Mouse (Mus musculus): Measurements from ENCODE around the gene Auts2.

The Auts2 gene

GRCm38 (mm10) chr5:132318026-132318765 is 224.9 kb downstream of the Auts2 start:
- no peak for DNase-seq (ENCODE audit: low read depth, low spot score)

- no peak for DNase-seq (ENCODE audit: low read depth, low spot score)
Observed at GRCm38 (mm10) chr5:132316897-132317296, 226.2 kb downstream of the Auts2 start.

- no peak for DNase-seq (ENCODE audit: low read depth, low spot score)
Observed at GRCm38 (mm10) chr5:132314300-132314699, 228.8 kb downstream of the Auts2 start.

- no peak for DNase-seq (ENCODE audit: low read depth, low spot score)
Observed at GRCm38 (mm10) chr5:132307000-132307399, 236.1 kb downstream of the Auts2 start.

- DNase-seq (ENCODE audit: low read depth, low spot score) = no peak
Observed at GRCm38 (mm10) chr5:132305354-132305934, 237.7 kb downstream of the Auts2 start.

GRCm38 (mm10) chr5:132302778-132303177 is 240.4 kb downstream of the Auts2 start:
- DNase-seq (ENCODE audit: low read depth, low spot score) = no peak

- DNase-seq (ENCODE audit: low read depth, low spot score) = no peak
Observed at GRCm38 (mm10) chr5:132300794-132301193, 242.3 kb downstream of the Auts2 start.

- no peak for DNase-seq (ENCODE audit: low read depth, low spot score)
Observed at GRCm38 (mm10) chr5:132299716-132300115, 243.4 kb downstream of the Auts2 start.

GRCm38 (mm10) chr5:132298996-132299395 is 244.1 kb downstream of the Auts2 start:
- no peak for DNase-seq (ENCODE audit: low read depth, low spot score)

GRCm38 (mm10) chr5:132297309-132297708 is 245.8 kb downstream of the Auts2 start:
- no peak for DNase-seq (ENCODE audit: low read depth, low spot score)

GRCm38 (mm10) chr5:132294469-132294868 is 248.7 kb downstream of the Auts2 start:
- DNase-seq (ENCODE audit: low read depth, low spot score) = no peak

- no peak for DNase-seq (ENCODE audit: low read depth, low spot score)
Observed at GRCm38 (mm10) chr5:132292932-132293331, 250.2 kb downstream of the Auts2 start.

- DNase-seq (ENCODE audit: low read depth, low spot score) = no peak
Observed at GRCm38 (mm10) chr5:132290606-132291535, 252.3 kb downstream of the Auts2 start.

- no peak for DNase-seq (ENCODE audit: low read depth, low spot score)
Observed at GRCm38 (mm10) chr5:132283741-132284140, 259.4 kb downstream of the Auts2 start.

- DNase-seq (ENCODE audit: low read depth, low spot score) = no peak
Observed at GRCm38 (mm10) chr5:132274098-132274898, 268.8 kb downstream of the Auts2 start.

GRCm38 (mm10) chr5:132272132-132272531 is 271.0 kb downstream of the Auts2 start:
- no peak for DNase-seq (ENCODE audit: low read depth, low spot score)

GRCm38 (mm10) chr5:132270896-132271295 is 272.2 kb downstream of the Auts2 start:
- DNase-seq (ENCODE audit: low read depth, low spot score) = no peak

GRCm38 (mm10) chr5:132270074-132270473 is 273.1 kb downstream of the Auts2 start:
- DNase-seq (ENCODE audit: low read depth, low spot score) = no peak

GRCm38 (mm10) chr5:132268351-132268967 is 274.7 kb downstream of the Auts2 start:
- no peak for DNase-seq (ENCODE audit: low read depth, low spot score)

GRCm38 (mm10) chr5:132265015-132265414 is 278.1 kb downstream of the Auts2 start:
- no peak for DNase-seq (ENCODE audit: low read depth, low spot score)

- no peak for DNase-seq (ENCODE audit: low read depth, low spot score)
Observed at GRCm38 (mm10) chr5:132261750-132262149, 281.4 kb downstream of the Auts2 start.
